Mouse (Mus musculus) midbrain, embryonic 12.5 days (tissue): ENCODE data around the gene H2al1b. TPM values are rescaled to one million over a fixed set of nuclear protein-coding genes. Genes with fewer than 3 reads are reported as not detected.

Experiments
- polyA plus RNA-seq: library from polyadenylated mRNA; unstranded; fragments of >200 nt; fragmentation: Nextera tagmentation; extraction: Ambion mirVana; gene quantifications from 2 replicates; pipeline ENCODE4 v1.2.1, GENCODE M21; 2016

Gene H2al1b
- polyA plus RNA-seq, 1 experiment from 2014 or later: not detected

Other genes with a start within 250 kb of the H2al1b start
- gene H2al1a, start 3.2 kb upstream of the H2al1b start, polyA plus RNA-seq: not detected in 2 replicates
- not detected in 2 replicates for gene H2al1c, start 3.2 kb downstream of the H2al1b start, polyA plus RNA-seq
- gene H2al1d, start 6.4 kb downstream of the H2al1b start, polyA plus RNA-seq: not detected in 2 replicates
- not detected in 2 replicates for gene H2al1e, start 9.5 kb downstream of the H2al1b start, polyA plus RNA-seq
- gene H2al1f, start 12.7 kb downstream of the H2al1b start, polyA plus RNA-seq: not detected in 2 replicates
- gene H2al1g, start 15.8 kb downstream of the H2al1b start, polyA plus RNA-seq: not detected in 2 replicates
- gene H2al1h, start 19.1 kb downstream of the H2al1b start, polyA plus RNA-seq: not detected in 2 replicates
- not detected in 2 replicates for gene H2al1i, start 22.2 kb downstream of the H2al1b start, polyA plus RNA-seq
- not detected in 2 replicates for gene H2al1j, start 25.4 kb downstream of the H2al1b start, polyA plus RNA-seq